Mouse (Mus musculus) urinary bladder, postnatal 4 days (tissue): ENCODE data around the gene Nav2.

Source experiments
- DNase-seq, 2 experiments: peaks; one replicate each; pipeline ENCODE4 v3.0.0; 2021 to 2022; ENCODE audit warnings: low spot score in 2 of 2

The Nav2 gene

DNA sequence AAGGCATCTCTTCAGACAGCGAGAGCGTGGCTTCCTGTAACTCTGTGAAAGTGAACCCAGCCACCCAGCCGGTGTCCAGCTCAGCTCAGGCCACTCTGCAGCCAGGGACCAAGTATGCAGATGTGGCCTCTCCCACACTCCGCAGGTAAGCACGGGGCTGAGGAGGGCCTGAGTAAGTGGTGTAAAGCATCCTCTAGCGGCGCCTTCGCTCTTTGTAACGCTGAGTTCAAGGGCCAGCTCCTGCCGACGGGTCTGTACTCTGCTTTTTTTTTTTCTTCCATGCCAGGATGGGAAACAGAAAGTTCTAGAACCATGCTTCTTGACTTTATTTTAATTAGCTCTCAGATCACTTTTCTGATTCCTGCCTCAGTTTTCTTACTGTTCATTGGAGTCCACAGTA lies 639.9 kb downstream of the Nav2 start:
- no peak for DNase-seq

DNA sequence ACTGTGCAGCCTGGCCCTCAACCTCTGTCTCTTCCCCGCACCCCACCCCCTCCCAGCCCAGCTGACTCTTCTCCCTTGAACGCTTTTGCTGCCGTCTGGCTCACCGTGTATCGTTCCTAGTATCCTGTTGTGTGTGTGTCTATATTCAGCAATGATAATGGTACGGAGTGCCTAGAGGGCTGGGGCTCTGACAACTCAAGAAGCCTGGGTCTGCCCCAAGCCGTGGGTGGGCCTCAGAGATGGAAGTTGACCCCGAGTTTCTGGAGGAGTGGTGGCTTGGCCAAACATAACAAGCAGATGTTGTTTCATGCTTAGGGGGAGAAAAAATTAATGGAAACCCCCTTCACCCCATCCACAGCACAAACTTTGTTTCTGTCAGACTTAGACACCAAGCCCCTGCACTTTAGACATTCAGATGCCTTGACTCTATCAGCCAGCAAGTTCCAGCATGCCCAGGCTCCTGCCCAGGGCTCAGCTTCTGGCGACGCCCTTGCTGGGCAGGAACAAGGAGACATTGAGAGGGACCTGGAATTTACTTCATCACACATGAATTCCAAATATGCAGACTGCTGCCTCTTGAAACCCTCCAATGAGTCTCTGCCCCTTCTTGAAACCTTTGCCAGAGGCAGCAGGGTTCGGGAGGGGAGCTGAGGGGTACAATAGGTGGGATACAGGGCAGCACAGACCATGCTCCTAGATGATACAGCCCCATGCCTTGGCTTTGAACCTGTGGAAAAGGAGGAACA lies 644.9 kb downstream of the Nav2 start:
- DNase-seq = peak in 1 of 2 experiments; percentile 42

DNA sequence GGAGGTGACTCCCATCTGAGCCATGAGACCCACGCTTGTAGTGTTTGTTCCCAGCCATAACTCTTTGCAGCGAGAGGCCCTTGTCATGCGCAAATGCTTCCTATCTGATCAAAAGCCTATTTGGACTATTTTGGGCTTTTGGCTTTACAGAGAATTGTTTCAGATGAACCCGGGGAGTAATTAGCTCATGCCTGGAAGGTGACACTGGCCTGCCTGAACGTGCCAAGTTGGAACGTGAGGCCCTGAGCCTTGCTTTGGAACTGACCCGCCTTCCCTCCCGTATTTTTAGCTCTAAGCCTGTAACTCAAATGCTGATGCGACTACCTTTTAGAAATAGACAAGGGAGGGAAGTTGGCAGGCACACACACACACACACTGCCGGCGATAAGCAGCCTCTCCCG lies 649.7 kb downstream of the Nav2 start:
- no peak for DNase-seq

DNA sequence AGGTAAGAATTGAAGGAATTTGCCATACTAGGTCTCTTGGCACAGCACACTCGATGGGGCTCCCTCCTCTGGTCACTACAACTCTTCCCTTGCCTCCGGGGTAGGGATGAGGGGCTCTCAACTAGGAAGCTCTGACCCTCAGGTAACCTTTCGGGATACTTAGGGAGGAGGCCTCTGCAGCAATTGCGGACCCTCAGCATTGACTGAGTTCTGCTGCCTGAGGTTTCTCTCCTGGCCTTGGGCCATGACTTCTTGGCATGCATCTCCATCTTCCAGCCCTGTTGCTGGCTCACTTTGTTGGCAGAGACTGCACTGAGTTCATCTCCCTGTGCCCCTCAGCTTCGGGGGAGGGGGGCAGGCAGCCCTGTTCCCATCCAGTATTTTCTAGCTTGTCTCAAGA lies 650.4 kb downstream of the Nav2 start:
- DNase-seq = peak in 1 of 2 experiments; percentile 50

DNA sequence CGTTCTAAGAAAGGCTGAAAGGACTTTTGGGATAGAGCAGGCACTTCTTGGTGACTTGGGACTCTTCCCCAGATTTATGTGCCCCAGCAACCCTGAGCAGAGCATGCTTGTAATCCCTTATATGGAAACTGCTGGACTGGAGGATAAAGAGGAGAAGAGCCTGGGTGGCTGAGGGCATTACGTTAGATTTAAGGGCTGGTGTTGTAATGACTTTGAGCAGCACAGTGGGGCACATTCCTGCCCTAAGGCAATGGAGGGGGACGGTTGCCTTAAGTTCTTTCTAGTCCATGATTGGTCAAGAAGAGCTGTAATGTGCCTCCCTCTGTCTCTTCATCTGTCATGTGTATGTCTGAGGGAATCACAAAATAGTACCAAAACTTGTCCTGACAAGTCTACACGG lies 651.5 kb downstream of the Nav2 start:
- DNase-seq = no peak

DNA sequence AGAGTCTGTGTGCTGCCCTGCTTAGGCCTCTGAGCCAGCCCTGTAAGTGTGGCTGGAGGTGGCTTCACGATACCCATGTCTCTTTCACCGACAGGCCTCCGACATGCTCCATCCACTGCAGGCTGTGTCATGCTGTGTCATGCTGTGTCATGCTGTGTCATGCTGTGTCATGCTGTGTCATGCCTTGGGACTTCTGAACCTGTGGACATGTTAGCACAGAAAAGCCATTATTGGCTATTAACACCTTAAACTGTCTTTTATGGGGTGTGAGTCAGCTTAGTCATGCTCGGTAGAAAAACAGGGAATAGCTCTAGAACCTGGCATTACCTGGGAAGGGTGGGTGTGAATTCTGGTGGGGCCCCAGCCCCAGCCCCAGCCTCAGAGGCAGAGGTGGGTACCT lies 653.9 kb downstream of the Nav2 start:
- DNase-seq = no peak

DNA sequence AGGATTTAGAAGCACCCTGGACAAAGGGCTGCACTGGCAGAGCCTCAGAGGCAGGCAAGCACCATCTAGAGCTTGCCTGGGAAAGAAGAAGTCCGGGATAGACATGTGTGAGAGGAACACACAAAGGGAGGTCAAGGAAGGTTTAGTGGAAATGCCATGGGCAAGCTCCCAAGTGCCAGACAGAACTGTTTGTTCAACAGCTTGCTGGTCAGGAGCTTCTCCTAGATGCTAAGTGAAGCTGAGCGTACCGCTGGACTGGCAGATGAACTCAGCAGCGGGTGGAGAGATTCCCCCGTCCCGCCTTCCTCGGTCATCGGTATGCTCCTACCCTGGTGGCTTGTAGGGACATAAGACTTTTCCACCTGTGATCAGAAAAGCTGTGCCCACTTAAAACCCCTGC lies 654.3 kb downstream of the Nav2 start:
- DNase-seq = no peak

DNA sequence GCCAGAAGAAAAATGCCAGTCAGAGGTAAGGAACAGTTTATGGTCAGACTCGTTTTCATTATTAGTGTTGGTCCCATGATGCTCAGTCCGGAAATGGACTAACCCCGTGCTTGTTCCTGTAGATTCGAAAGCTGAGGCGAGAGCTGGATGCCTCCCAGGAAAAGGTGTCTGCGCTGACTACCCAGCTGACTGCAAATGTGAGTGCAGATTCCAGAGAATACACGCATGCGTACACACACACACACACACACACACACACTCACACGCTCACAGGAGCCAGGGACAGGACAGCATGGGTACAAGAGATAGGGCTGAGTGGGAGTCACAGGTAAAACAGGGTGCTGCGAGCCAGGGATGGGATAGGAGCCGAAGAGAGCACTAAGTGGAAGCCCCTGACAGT lies 656.6 kb downstream of the Nav2 start:
- no peak for DNase-seq

DNA sequence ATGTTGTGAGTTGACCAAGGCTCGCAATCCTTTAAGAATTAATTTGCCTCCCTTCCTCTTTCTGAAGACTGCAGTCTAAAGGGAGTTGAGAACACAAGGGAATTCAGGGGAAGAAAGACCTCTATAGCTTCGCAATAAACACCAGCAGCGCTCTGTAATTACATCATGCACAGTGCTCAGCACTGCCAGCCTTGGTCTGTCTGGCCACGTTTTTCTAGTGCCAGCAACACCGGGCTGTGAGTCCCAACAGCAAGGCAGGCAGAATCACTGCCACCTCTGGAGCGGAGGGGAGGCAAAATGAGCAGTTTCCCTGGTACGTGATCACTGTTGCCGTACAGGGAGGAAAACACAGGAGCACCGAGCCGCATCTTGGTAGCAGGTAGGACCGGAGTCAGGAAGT lies 657.3 kb downstream of the Nav2 start:
- DNase-seq = no peak

DNA sequence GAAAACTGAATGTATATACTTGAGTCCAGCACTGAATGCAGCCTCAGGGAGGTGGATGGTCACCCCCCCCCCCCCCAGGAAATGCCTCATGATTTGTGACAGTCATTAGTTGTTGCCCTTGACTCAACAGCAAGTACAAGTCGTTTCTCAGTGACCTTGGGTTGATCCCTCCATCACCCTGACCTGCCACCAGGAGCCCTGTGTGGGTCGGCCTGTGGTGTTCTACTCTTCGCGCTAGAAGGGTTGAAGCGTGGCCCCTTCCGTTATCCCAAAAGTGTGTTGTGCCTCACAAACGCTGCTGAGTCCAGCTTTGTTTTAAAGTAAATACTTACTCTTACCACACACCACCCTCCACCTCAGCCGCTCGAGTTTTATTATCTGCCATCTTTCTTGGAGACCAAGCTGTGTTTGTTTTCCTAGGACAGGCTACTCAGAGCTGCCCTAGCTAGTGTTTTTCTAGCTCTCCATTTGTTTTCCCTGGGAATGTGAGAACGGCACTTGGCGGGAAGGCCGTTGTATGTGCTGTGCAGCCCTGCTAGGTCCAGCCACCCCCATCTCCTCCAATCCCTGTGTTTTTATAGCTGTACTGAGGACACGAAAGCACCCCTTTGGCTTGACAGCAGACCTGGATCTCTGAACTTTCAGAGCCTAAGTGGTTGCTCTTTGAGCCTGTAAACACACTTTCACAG lies 659.0 kb downstream of the Nav2 start:
- no peak for DNase-seq

DNA sequence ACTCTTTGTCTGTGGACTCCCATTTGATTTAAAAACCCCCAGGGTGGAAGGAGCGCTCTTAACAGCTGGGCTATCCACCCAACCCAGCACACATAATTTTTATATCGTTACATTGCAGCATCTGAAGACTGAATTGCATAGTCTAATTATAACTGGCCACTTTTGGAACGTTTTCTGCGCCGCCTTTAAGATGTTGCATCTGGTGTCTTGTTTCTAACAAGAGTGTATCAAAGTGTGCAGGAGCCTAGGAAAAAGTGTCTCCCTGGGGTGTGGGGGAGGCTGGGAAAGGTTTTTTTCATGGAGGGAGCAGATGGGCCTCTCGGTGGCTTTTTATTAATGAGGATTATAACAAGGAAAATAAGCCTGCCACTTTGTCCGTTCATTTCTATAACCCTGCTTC lies 661.1 kb downstream of the Nav2 start:
- no peak for DNase-seq

DNA sequence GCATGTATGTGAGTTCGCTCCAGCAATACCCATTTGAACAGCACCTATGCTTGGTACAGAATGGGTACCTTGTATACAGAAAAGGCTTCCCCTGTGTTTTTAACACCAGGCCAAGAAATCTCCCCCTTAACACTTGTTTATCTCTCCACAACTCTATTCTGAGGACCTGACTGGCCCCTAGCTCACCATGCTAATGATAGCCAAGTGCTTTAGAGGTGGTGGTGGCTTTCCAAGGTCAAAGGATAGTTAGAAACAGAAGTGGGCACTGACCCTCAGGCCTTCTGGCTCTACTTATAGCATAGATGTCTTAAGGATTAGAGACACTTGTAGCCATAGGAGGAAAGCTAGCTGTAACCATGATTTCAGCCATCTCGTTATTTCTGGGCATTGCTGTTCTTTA lies 663.1 kb downstream of the Nav2 start:
- no peak for DNase-seq

DNA sequence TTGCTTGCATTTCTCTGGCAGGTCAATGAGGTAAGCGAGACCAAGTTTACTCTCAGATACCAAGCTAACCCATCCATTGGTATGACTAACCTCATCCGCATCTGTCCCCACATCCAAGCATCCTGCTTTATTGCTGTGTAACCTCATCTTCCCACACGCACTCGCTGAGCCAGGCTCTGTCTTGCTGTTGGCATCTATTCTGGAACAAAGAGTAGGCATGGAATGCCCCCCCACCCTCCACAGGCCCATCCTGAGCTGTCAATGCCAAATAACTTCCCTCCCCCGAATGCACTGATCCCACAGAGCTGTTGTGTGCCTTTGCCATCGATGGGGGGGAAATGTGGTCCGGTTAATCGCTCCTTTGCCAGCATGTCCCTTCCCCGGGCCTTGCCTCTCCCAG lies 666.7 kb downstream of the Nav2 start:
- DNase-seq = no peak

DNA sequence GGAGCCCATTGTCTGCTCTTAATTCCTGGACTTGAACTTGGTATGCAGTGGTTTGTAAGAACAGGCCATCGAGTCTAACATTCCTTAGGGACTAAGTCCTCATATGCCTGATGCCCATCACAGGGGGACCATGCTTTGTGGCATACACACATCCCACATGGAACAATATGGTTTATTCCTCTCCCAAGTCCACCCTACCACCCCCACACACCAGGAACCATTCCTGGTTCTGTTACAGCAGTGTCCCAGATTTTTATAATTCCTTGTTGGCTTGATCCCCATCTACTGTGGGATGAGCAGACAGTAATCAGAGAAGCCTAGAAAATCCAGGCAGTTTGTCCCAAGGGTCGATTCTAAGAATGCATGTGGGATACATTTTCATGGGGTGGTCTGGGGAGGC lies 668.6 kb downstream of the Nav2 start:
- no peak for DNase-seq

DNA sequence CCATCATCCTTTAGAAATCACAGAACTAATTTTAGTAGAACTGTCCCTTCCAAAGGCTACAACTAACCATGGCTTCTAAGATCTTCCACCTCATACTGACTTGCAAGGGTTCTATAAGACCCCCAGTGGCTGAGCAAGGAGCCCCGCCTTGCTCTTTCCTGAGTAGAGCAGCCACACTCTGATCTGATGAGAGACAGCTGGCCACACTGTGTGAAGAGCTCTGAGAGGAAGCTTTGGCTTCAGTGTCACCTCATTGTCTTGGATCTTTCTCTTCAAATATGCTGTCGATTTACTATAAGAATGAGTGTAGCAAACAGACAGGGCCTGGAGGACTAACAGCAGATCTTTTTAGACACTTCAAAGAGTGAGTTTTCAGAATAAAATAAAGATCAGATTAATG lies 673.4 kb downstream of the Nav2 start:
- no peak for DNase-seq

DNA sequence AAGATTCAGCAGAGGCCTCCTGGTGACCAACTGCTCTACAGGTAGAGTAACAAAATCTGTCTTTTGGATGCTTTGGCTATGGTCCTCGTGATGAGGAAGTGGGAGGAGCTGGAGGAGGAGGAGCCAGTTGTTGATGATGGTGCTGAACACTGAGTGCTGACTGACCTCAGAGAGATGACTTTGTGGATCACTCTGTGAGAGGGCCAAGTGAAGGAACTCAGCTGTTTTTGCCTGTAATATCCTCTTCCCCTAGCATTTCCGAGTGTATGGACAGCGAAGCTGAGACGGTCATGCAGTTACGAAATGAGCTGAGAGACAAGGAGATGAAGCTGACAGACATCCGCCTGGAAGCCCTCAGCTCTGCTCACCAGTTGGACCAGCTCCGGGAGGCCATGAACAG lies 674.0 kb downstream of the Nav2 start:
- no peak for DNase-seq

DNA sequence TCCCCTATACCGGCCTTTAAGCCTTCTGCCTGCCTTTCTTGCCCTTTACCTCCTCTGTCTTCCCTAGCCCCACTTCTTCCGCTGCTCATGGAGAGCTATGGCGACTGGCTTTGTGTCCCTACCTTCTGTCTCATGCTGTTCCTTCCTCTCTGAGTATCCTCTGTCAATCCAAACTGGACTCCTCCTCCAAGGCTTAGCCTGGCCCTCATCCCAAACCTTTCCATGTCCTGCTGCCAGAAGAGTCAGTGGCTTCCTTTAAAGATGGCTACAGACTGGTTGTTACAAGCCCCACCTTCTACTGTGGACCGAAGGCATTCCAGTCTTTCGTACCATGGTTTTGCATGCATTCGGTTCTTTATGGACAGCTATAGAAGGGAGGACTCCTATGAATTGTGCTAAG lies 674.7 kb downstream of the Nav2 start:
- no peak for DNase-seq

DNA sequence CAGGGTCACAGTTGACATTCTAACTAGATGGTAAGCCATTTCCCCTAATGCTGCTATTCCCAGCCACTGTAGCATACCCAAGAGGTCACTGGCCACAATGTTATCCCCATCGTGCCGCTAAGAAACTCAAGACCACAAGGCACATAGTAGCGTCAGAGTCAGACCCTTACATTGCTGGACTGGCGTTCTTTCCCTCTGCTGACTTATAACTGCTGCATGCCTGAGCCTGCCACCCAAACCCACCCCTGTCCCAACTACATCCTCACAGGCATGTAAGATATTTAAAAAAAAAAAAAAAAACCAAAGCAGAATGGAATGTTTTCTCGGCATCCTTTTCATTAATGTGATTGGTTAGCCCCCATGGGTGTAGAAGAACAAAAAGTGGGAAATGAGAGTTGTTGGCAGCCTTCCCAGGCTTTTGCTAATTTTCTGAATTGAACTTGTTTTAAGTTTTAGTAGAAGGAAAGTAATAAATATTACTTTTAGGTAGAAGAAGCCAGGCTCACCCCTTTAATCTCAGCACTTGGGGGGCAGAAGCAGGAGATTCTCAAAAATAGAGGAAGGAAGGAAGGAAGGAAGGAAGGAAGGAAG lies 678.1 kb downstream of the Nav2 start:
- no peak for DNase-seq

DNA sequence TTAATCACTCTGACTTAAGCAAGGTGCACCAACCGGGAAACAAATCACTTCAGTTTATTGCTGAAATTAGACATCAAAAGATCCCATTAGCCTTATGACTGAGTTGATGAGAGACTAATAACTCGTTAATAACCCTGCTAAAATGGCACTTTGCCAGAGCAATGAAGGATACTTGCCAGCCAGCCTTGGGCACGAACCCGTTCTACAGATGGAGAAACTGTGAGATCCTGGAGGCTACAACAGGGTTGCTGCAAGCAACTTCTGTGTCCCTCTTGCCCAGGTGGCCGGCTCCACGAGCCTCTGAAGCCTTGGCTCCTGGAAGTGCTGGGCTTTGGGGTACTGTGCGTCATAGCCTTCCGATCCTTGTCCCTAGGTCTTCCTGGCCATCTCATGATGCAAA lies 681.1 kb downstream of the Nav2 start:
- DNase-seq = no peak

DNA sequence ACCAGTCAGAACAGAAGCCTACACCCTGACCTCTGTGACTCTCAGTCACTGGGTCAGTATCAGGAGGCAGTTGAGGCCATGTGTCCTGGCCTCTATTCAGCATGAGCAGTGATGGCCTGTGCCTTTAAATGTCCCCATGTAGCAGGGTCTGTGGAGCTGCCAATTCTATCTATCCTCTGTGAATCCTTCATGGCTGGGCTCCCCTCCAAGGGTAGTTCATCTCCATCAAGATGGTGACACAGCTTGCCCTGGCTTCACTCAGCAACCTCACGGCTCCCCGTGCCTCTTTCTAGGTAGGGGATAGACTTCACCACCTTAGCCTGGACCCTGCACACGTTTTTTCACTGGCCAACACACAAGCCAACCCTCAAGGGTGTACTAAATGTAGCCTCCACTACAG lies 689.3 kb downstream of the Nav2 start:
- no peak for DNase-seq

DNA sequence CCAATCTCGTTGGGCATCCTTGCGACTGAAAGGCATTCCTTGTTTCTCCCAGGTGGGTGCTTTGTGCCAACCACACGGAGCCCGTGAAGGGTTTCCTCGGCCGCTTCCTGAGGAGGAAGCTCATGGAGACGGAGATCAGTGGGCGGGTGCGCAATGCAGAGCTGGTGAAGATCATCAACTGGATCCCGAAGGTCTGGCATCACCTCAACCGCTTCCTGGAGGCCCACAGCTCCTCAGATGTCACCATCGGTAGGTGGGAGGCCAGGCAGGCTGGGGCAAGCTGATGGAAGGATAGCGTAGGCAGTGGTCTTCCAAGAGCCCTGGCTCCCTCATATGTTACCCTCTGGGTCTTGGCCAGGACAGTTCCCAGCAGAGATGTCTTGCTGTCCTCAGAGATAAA lies 689.7 kb downstream of the Nav2 start:
- no peak for DNase-seq

DNA sequence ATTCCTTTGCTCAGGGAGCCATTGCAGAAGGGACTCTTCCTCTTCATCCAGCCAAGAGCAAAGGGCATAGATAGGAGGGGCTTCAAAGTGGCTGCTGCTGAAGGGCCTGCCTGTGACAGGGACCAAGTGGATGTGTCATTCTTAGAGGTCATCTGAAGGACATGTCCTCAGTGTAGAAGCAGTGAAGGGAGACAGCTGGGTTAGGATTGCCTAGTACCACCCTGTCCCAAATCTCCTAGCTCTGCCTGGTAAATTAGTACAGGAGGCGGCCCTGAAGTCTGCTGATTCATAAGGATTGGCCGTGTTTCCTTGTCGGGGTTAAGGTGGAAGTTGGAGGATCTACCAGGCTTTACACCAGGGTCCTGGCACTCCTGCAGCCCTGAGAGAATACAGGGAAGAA lies 691.4 kb downstream of the Nav2 start:
- DNase-seq = no peak

DNA sequence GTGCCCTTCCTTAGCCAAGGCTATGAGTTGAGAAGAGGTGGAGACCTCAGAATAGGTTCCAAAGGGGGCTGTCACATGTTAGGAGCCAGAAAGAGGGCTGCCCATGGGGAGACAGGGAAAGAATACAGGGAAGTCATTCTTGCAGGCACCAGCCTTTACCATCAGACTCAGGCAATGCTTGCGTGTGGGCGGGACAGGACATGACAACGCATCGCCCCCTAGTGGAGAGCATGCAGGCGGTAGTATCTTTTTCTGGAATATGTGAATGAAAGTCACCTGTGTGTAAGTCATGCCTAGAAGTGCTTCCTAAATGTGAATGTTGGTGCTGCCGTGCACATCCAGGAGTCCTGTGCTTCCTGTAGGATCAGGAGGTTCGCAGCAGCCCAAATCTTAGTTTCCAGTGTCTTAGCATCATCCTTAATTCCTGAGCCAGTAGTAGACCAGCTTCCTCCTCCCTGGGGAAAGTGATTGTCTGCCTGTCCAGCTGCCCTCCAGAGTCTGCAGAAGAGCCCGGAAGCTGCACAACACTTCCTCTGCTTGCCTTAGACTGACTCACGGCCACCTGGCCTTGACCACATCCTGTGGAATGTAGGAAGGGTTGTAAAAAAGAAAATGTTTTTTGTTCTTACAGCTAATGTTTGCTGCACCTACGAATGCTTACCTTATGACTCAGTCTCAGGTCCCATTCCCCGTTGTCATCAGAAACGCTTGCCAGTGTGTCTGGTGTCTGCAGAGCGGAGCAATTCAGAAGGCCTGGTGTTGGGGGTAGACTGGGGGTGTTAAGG lies 692.9 kb downstream of the Nav2 start:
- peak; percentile 56 to 78 for DNase-seq
